In the genomic region with DNA sequence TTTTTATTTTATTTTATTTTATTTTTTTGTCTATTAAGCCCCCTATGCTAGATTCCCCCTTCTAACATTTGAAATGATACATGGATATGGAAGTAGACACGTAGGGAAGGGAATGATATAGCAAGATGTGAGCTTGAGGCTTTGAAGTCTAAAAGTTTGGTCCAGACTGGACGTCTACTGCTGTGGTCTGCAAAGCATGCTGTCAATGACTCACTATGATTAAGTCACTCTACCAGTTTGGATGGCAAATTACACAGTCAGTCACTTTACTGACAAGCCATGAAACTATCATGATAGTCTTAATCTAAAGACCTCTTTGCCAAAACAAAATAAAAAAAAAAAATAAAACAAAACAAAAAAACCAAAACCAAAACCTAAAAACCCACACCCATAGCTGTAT, we compare ENCODE assay signal across 16 mouse cellular contexts.
"Had no signal": no experiment of that assay in that cellular context is flagged by ENCODE, and none has a peak within 500 bp of the region (broad histone marks: within the 10 kb centered on the region; RNA-seq: fewer than 3 reads in every experiment).

No protein-coding gene starts in this region.

- H3K27ac ChIP-seq: neural tube, embryonic 13.5 days; neural tube, embryonic 15.5 days; stomach, embryonic 15.5 days; stomach, postnatal 0 days had no signal

- H3K9me3 ChIP-seq: neural tube, embryonic 13.5 days; neural tube, embryonic 15.5 days; stomach, embryonic 15.5 days had no signal

- H3K9ac ChIP-seq: neural tube, embryonic 13.5 days; neural tube, embryonic 15.5 days; stomach, embryonic 15.5 days had no signal

- H3K27me3 ChIP-seq: neural tube, embryonic 13.5 days; neural tube, embryonic 15.5 days; stomach, embryonic 15.5 days had no signal

- H3K4me1 ChIP-seq: neural tube, embryonic 15.5 days; stomach, embryonic 15.5 days had no signal

- H3K4me2 ChIP-seq: neural tube, embryonic 13.5 days; neural tube, embryonic 15.5 days; stomach, embryonic 15.5 days had no signal

- H3K36me3 ChIP-seq: neural tube, embryonic 13.5 days; neural tube, embryonic 15.5 days; stomach, embryonic 15.5 days had no signal

- DNase-seq: retina, postnatal 1 day; right cerebral cortex, adult 18-20 months; right cerebral cortex, postnatal 14 days; right cerebral cortex, postnatal 25 days; right cerebral cortex, postnatal 4 days; spleen, adult 18-20 months; thymus, adult 18-20 months; thymus, adult 2 months; thymus, postnatal 14 days; thymus, postnatal 25 days; thymus, postnatal 36 days; thymus, postnatal 4 days had no signal

- H3K4me3 ChIP-seq: neural tube, embryonic 13.5 days; neural tube, embryonic 15.5 days; stomach, embryonic 15.5 days had no signal
